Mouse (Mus musculus) ES-E14 (cell line): Measurements from ENCODE around the gene Tyw1. TPM values are rescaled to one million over a fixed set of nuclear protein-coding genes. Genes with fewer than 3 reads are reported as not detected.
A peak's percentile ranks its signal among the peaks of the same experiment; 100 is the strongest.
"Not testable (repeated sequence)": the region's sequence is repeated elsewhere in the genome, so short reads cannot be mapped to it uniquely, and the experiment has no call there.

Source experiments
- DNase-seq: peaks from one replicate; pipeline ENCODE4 v3.0.0-alpha.2; 2013; ENCODE audit warnings: low read depth, low spot score
- H3K27ac ChIP-seq: 2 replicates; pipeline ENCODE4 v1.5.1; 2012; ENCODE audit warnings: low read depth, mild to moderate bottlenecking, low read length, moderate library complexity, mixed read lengths; ENCODE audit not compliant: poor library complexity, insufficient read depth, severe bottlenecking
- H3K36me3 ChIP-seq: 2 replicates; pipeline ENCODE4 v1.6.1; 2012; ENCODE audit warnings: mild to moderate bottlenecking, low read length, moderate library complexity, mixed read lengths; ENCODE audit not compliant: control insufficient read depth, poor library complexity, insufficient read depth, severe bottlenecking
- H3K4me1 ChIP-seq, 2 experiments: fragments of 150-350 bp in 1 of 2; sonication (generic) in 1 of 2; 2 replicates each; pipeline ENCODE4 v1.6.1; 2012; ENCODE audit warnings: low read length in 2 of 2, mild to moderate bottlenecking in 1 of 2, mixed read lengths in 1 of 2; ENCODE audit not compliant: control insufficient read depth in 2 of 2, insufficient read depth in 2 of 2, poor library complexity in 1 of 2
- H3K4me3 ChIP-seq, 2 experiments: fragments of 150-350 bp in 1 of 2; sonication (generic) in 1 of 2; 2 replicates each; pipeline ENCODE4 v1.5.1; 2012; ENCODE audit warnings: low read length in 2 of 2, low read depth in 1 of 2, mild to moderate bottlenecking in 1 of 2, mixed read lengths in 1 of 2; ENCODE audit not compliant: insufficient read depth in 1 of 2, poor library complexity in 1 of 2, severe bottlenecking in 1 of 2
- H3K9ac ChIP-seq: 2 replicates; pipeline ENCODE4 v1.6.1; 2012; ENCODE audit warnings: low read depth, mild to moderate bottlenecking, low read length, mixed read lengths; ENCODE audit not compliant: poor library complexity, insufficient read depth, severe bottlenecking
- H3K9me3 ChIP-seq: fragments of 150-350 bp; sonication (generic); 2 replicates; pipeline ENCODE4 v1.6.1; 2012; ENCODE audit warnings: low read depth, mild to moderate bottlenecking, low read length; ENCODE audit not compliant: control insufficient read depth, insufficient read depth
- CHD2 ChIP-seq: IDR thresholded peaks from 2 replicates; pipeline ENCODE4 v1.6.1; 2014; ENCODE audit warnings: mild to moderate bottlenecking, low read depth, low read length, inconsistent platforms
- HCFC1 ChIP-seq: IDR thresholded peaks from 2 replicates; pipeline ENCODE4 v1.6.1; 2012; ENCODE audit warnings: low read length, inconsistent platforms, borderline replicate concordance; ENCODE audit not compliant: insufficient read depth
- MAFK ChIP-seq: IDR thresholded peaks from 2 replicates; pipeline ENCODE4 v1.6.1; 2014; ENCODE audit warnings: mild to moderate bottlenecking, low read depth, low read length, inconsistent platforms; ENCODE audit not compliant: insufficient read depth
- ZC3H11A ChIP-seq: IDR thresholded peaks from 2 replicates; pipeline ENCODE4 v1.6.1; 2012; ENCODE audit warnings: low read depth, mild to moderate bottlenecking, inconsistent platforms, low read length, borderline replicate concordance
- ZNF384 ChIP-seq: IDR thresholded peaks from 2 replicates; pipeline ENCODE4 v1.6.1; 2012; ENCODE audit warnings: low read depth, low read length, inconsistent platforms
- in situ Hi-C, 2 experiments: fragments of 600-800 bp; cut with MboI; formaldehyde crosslinking; loops; one replicate each; pipeline ENCODE4 v1.15.1; 2025; ENCODE audit warnings: low sequenced_read_pairs in 2 of 2, inconsistent platforms in 1 of 2; ENCODE audit not compliant: unreplicated experiment in 2 of 2
- total RNA-seq: library from RNA; depleted of rRNA; stranded (reverse); fragments of 300-350 nt; gene quantifications from 2 replicates; pipeline ENCODE4 v1.2.3, GENCODE M21; 2012

Tyw1 gene
- total RNA-seq, 1 experiment = 87.9 TPM

- TF ChIP-seq ZNF384 (no peak), CHD2 (no peak), ZC3H11A (no peak), MAFK (no peak), HCFC1 (no peak)
- Histone ChIP-seq H3K36me3 (peaks cover 66% of the 10 kb centered on the region), H3K4me1 (no peaks in the 10 kb centered on the region), H3K27ac (no peak overlapping the region), H3K9me3 (no peaks in the 10 kb centered on the region), H3K4me3 (no peak overlapping the region), H3K9ac (no peak overlapping the region)
- in situ Hi-C loops = no loop called here
- no peak for DNase-seq
Measured at GRCm38 (mm10) chr5:130239856-130240255, 15.6 kb upstream of the Tyw1 start.

- Histone ChIP-seq H3K27ac (no peak overlapping the region), H3K36me3 (peaks cover 67% of the 10 kb centered on the region), H3K9ac (no peak overlapping the region), H3K4me3 (no peak overlapping the region), H3K4me1 (0 out of 4 replicates have a peak, but pooled peaks cover 0 to 1% of the 10 kb centered on the region in 2 experiments), H3K9me3 (no peaks in the 10 kb centered on the region)
- DNase-seq = no peak
- TF ChIP-seq MAFK (no peak), ZC3H11A (no peak), HCFC1 (no peak), ZNF384 (no peak), CHD2 (no peak)
- in situ Hi-C loops = no loop called here
Measured at GRCm38 (mm10) chr5:130241426-130241825, 14.0 kb upstream of the Tyw1 start.

- H3K4me1 ChIP-seq = 0 out of 4 replicates have a peak, but pooled peaks cover 0 to 1% of the 10 kb centered on the region in 2 experiments
- H3K36me3 ChIP-seq = peaks cover 80% of the 10 kb centered on the region
- in situ Hi-C loops = no loop called here
- DNase-seq = no peak
- TF ChIP-seq HCFC1 (no peak), ZNF384 (no peak), CHD2 (no peak), MAFK (no peak), ZC3H11A (no peak)
- H3K9ac ChIP-seq = no peak overlapping the region
- no peak overlapping the region for H3K27ac ChIP-seq
- no peak overlapping the region for H3K4me3 ChIP-seq
- no peaks in the 10 kb centered on the region for H3K9me3 ChIP-seq
Measured at GRCm38 (mm10) chr5:130247823-130248222, 7.6 kb upstream of the Tyw1 start.

GRCm38 (mm10) chr5:130254164-130255016, 1.0 kb upstream of the Tyw1 start:
- in situ Hi-C loops = no loop called here
- Histone ChIP-seq H3K9me3 (no peaks in the 10 kb centered on the region), H3K36me3 (peaks cover 40% of the 10 kb centered on the region), H3K27ac (peak overlapping the region; percentile 88), H3K9ac (peak overlapping the region; percentile 99), H3K4me1 (peaks cover 0 to 3% of the 10 kb centered on the region in 2 experiments; a peak in 1 of 4 replicates), H3K4me3 (peak overlapping the region; percentile 94 to 99)
- TF ChIP-seq ZNF384 = peak; percentile 91
- no peak for TF ChIP-seq HCFC1
- DNase-seq = peak; percentile 57

- DNase-seq, in situ Hi-C loops, H3K27ac ChIP-seq, H3K9me3 ChIP-seq, H3K4me1 ChIP-seq: not testable (repeated sequence)
- peak overlapping the region; percentile 69 to 99 for H3K4me3 ChIP-seq
- H3K9ac ChIP-seq = peak overlapping the region; percentile 71; the same call in 1 of the 2 replicates
- peaks cover 28% of the 10 kb centered on the region for H3K36me3 ChIP-seq
Measured at GRCm38 (mm10) chr5:130255799-130256525, 543 bp downstream of the Tyw1 start.
